Mouse (Mus musculus) lung, adult 10 weeks (tissue): Measurements from ENCODE around the gene Kcns3. TPM values are rescaled to one million over a fixed set of nuclear protein-coding genes. Genes with fewer than 3 reads are reported as not detected.

Experiments
- polyA plus RNA-seq: library from polyadenylated mRNA; stranded (reverse); fragments of 350-450 nt; fragmentation: Illumina TruSeq; extraction: RNeasy Lipid Tissue Mini Kit (QIAGEN cat#74804); gene quantifications from one replicate; pipeline ENCODE4 v1.2.3, GENCODE M21; 2014; ENCODE audit warnings: low read depth, low replicate concordance; ENCODE audit not compliant: insufficient read depth

Gene Kcns3
- polyA plus RNA-seq: 7.2 TPM

DNA sequence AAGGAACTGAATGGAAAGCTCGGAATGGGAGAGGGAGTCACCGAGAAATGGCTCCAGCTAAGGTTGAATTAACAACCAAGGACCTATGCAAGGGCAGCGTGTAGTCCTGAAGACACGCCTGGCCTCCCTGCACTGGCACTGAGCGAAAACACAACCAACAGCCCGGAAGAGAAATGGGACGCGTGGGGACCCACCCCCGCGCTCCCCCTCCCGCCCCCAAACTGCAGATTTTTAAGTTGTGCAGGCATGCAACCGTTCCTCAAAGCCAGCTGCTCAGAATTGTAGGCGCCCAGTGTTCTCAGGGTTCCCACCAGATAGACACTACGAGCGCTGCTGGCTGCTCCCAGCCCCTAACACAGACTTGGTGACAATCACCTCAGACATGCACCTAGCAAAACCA lies at the start of gene Kcns3:
TSS of gene Kcns3 (minus strand) at position 42 of the 400 bp plus-strand sequence.

Other genes with a start within 250 kb of the Kcns3 start
- gene Msgn1, start 57.9 kb upstream of the Kcns3 start, polyA plus RNA-seq: not detected
- gene Gen1, start 114.7 kb upstream of the Kcns3 start, polyA plus RNA-seq: 0.25 TPM
- 18.7 TPM for gene Smc6, start 114.8 kb upstream of the Kcns3 start, polyA plus RNA-seq